Mouse (Mus musculus): ENCODE measurements around the gene Jmjd1c.

DNA sequence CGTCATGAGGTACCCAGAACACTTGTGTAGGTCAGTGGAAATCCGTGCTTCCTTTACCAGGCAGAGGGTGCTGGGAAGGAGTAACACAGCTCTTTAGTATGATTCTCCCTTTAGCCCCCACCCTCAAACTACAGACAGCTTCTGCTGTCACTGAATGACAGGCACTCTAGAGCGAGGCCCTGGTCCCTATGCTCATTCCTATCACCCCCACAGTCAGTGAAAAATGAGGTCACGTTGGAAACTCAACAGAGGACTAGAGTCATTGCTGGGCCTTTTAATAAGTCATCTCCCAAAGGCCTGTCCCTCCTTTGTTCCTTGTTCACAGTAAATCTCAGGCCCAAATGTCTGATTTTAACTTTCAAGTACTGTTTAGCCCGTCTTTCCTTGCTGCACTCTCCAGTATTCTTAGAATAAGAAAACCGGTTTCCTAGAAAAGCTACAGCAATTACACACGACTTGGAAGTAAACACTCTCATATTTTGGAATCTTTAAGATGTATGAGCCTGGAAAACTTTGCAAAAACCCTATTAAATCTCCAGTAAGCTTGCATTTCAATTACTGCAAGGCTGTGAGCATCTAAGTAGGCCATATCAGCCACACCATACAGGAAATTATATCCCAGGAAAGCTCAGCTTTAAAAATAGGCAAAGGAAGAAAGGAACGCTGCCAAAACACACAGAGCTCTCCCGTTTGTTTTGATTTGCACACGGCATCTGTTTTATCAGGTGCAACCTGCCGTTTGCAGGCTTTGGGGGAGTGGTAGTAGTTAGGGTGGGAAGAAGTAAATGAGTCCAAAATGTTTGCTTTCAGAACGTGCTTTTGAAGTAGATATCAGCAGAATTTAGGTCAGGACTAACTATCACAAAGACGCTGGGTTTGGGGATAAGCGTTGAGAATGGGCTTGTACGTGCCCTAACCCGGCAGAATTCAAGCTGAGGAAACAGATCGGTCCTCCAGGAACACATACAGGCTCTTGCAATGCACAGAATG, 39.8 kb upstream of the Jmjd1c start:
- TF ChIP-seq CTCF (IDR thresholded peaks at IDR 0.05; ENCODE audit: low read depth) (no peak), EP300 (IDR thresholded peaks at IDR 0.05; ENCODE audit: low read depth) (peak; percentile 45; the same call in 1 of the 2 replicates)

Data from liver, postnatal 0 days (tissue).